Mouse (Mus musculus): ENCODE results near the gene Coro1b. TPM values are rescaled to one million over a fixed set of nuclear protein-coding genes. Genes with fewer than 3 reads are reported as not detected.

Gene Coro1b
- polyA plus RNA-seq, 1 experiment from 2014 or later = 218 TPM

DNA sequence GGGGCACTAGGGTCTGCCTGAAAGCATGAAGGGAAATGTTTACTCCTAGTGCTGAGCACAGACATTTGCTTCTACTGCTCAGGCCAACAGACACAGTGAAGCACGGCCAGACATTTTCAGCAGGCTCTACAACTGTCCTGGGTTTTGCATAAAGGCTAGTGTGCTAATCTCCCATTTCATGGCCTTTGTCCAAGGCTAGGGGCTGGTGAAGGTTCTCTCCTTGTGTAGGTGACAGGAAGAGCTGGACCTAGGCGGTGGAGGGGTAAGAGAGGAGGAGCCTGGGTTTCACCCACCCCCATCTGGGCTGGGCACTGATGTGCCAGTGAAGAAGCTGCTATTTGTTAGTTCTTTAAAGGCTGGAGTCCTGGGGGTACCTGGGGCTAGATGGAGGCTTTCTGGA, 16.3 kb downstream of the Coro1b start:
- 84% methylated on average over 2 of the region's 2 CpGs for WGBS
- Histone ChIP-seq H3K9ac (replicated peaks; ENCODE audit: low read length) (no peak overlapping the region), H3K4me2 (replicated peaks; ENCODE audit: low read depth, low read length) (no peak overlapping the region), H3K4me1 (ENCODE audit: insufficient read depth, low read length) (peaks cover 11% of the 10 kb centered on the region), H3K9me3 (ENCODE audit: low read length) (no peaks in the 10 kb centered on the region), H3K27ac (ENCODE audit: low read length) (no peak overlapping the region; the same call in 1 of the 2 replicates), H3K36me3 (ENCODE audit: insufficient read depth, low read length) (peaks cover 10% of the 10 kb centered on the region), H3K4me3 (ENCODE audit: low read length) (no peak overlapping the region), H3K27me3 (ENCODE audit: insufficient read depth, low read length) (no peaks in the 10 kb centered on the region)
- no peak for ATAC-seq (ENCODE audit: low FRiP score, low TSS enrichment)

DNA sequence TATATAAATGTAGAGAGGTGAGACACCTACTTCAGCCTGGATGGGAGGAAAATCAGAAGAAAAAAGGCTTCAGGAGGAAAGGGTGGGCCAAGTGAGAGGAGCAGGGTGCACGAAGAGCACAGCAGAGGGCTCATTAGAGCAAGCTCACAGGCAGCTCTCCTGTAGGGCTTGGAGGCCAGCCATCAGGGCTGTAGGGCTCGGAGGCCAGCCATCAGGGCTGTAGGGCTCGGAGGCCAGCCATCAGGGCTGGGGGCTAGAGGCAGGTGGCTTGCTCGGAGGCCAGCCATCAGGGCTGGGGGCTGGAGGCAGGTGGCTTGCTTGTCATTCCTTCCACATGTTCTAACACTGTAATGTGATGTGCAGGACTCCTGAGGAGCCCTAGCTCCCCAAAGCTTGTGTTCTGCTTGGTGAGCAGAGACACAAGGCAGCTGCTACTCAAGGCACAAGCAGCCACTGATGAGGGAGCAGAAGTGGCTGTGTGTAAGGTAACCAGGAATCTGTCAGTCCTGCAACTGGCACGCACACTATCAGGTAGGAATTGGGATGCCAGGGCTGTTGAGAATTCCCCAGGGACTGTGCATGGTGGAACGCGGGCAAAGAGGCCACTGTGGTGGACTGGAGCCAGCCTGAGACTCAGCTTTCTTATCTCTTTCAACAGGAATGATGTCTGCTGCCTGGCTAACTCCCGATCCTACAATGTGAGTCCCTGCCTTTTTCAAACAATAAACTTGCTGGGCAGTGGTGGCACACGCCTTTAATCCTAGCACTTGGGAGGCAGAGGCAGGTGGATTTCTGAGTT, 18.5 kb downstream of the Coro1b start:
- WGBS = 78% methylated on average over 9 of the region's 9 CpGs
- Histone ChIP-seq H3K4me1 (ENCODE audit: insufficient read depth, low read length) (peaks cover 27% of the 10 kb centered on the region), H3K9me3 (ENCODE audit: low read length) (no peaks in the 10 kb centered on the region), H3K4me3 (ENCODE audit: low read length) (no peak overlapping the region), H3K27ac (ENCODE audit: low read length) (no peak overlapping the region), H3K27me3 (ENCODE audit: insufficient read depth, low read length) (no peaks in the 10 kb centered on the region), H3K9ac (replicated peaks; ENCODE audit: low read length) (no peak overlapping the region), H3K4me2 (replicated peaks; ENCODE audit: low read depth, low read length) (no peak overlapping the region), H3K36me3 (ENCODE audit: insufficient read depth, low read length) (no peaks in the 10 kb centered on the region)
- ATAC-seq (ENCODE audit: low FRiP score, low TSS enrichment) = no peak

DNA sequence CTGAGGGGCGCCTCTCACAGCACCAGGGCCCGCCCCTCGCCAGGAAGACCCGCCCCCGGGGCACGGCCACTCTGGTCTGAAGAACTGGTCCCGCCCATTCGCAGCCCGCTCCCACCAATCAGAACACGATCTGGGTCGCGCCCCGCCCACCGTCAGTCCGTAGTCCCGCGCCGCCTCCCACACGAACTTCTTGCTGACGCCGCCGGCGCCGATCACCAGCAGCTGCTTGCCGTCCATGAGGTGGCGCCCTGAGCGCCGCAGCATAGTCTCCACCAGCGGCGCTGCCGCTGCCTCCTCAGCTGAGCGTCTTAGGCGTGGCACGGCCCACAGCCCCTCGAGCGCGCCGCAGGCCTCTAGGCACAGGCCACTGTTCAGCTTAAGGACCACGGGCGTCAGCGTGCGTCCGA, 21.0 kb downstream of the Coro1b start:
- peak overlapping the region; percentile 88 for H3K9ac ChIP-seq (replicated peaks; ENCODE audit: low read length)
- no peaks in the 10 kb centered on the region for H3K36me3 ChIP-seq (ENCODE audit: insufficient read depth, low read length)
- H3K4me1 ChIP-seq (ENCODE audit: insufficient read depth, low read length) = peaks cover 29% of the 10 kb centered on the region
- peak; percentile 96 for ATAC-seq (ENCODE audit: low FRiP score, low TSS enrichment)
- peak overlapping the region; percentile 50 for H3K4me3 ChIP-seq (ENCODE audit: low read length)
- peak overlapping the region; percentile 85 for H3K4me2 ChIP-seq (replicated peaks; ENCODE audit: low read depth, low read length)
- under 1% methylated on average over 43 of the region's 43 CpGs for WGBS
- H3K27ac ChIP-seq (ENCODE audit: low read length) = peak overlapping the region; percentile 74
- H3K27me3 ChIP-seq (ENCODE audit: insufficient read depth, low read length) = no peaks in the 10 kb centered on the region
- H3K9me3 ChIP-seq (ENCODE audit: low read length) = no peaks in the 10 kb centered on the region

DNA sequence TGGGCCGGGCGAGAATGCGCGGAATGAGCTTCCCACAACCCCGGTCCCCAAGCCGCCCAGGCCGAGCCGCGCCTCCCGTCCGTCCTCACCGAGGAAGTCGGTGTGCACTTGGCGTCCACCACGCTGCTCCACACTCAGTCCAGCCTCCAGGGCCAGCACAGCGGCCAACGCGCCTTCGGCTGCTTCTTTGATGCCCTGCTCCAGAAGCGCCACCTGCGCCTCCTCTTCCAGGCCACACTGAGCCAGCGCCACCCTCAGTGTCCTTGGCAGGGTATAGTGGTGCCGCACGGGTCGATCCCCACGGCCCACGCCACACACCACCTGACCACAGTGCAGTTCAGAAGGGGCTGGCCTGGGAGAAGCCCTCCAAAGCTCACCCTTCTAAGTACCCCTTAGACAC, 21.4 kb downstream of the Coro1b start:
- Histone ChIP-seq H3K36me3 (ENCODE audit: insufficient read depth, low read length) (no peaks in the 10 kb centered on the region), H3K4me1 (ENCODE audit: insufficient read depth, low read length) (peaks cover 29% of the 10 kb centered on the region), H3K4me3 (ENCODE audit: low read length) (peak overlapping the region; percentile 50), H3K9me3 (ENCODE audit: low read length) (no peaks in the 10 kb centered on the region), H3K27me3 (ENCODE audit: insufficient read depth, low read length) (no peaks in the 10 kb centered on the region), H3K9ac (replicated peaks; ENCODE audit: low read length) (peak overlapping the region; percentile 88), H3K27ac (ENCODE audit: low read length) (peak overlapping the region; percentile 74), H3K4me2 (replicated peaks; ENCODE audit: low read depth, low read length) (peak overlapping the region; percentile 85)
- 3% methylated on average over 27 of the region's 27 CpGs for WGBS
- peak; percentile 58 for ATAC-seq (ENCODE audit: low FRiP score, low TSS enrichment)

DNA sequence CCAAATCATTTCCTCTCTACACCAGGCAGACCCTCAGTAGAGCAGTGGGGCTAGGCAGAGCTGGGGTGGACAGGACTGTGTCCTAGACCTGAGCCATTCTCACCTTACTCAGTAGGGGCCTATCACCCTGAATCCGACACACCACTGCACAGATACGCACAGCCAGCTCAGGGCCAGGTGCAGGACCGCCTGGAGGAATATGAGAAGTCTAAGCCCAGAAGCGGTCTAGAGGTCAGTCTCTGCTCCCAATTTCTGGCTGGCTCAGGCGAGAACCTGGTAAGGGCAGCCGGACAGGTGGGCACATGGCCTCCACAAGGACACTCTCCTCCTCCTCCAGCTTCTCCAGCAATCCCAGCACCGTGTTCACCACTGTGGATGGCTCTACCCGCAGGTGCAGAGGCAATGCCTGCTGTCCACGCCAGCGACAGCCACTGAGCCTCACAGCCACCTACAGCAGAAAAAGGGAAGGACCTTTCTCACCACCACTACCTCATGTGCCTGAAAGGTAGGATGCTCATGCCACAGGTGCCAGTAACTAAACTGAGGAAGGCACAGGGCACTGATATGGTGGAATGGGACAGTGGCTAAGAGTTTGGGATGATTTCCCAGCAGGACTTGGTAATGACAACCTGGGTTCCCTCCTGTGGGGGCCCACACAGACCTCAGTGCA, 22.4 kb downstream of the Coro1b start:
- WGBS = 79% methylated on average over 10 of the region's 10 CpGs
- no peak overlapping the region for H3K27ac ChIP-seq (ENCODE audit: low read length)
- H3K4me2 ChIP-seq (replicated peaks; ENCODE audit: low read depth, low read length) = no peak overlapping the region
- H3K9ac ChIP-seq (replicated peaks; ENCODE audit: low read length) = peak overlapping the region; percentile 88; the same call in 1 of the 2 replicates
- H3K4me1 ChIP-seq (ENCODE audit: insufficient read depth, low read length) = peaks cover 38% of the 10 kb centered on the region
- H3K4me3 ChIP-seq (ENCODE audit: low read length) = no peak overlapping the region
- no peaks in the 10 kb centered on the region for H3K36me3 ChIP-seq (ENCODE audit: insufficient read depth, low read length)
- H3K27me3 ChIP-seq (ENCODE audit: insufficient read depth, low read length) = no peaks in the 10 kb centered on the region
- H3K9me3 ChIP-seq (ENCODE audit: low read length) = no peaks in the 10 kb centered on the region
- ATAC-seq (ENCODE audit: low FRiP score, low TSS enrichment) = no peak

DNA sequence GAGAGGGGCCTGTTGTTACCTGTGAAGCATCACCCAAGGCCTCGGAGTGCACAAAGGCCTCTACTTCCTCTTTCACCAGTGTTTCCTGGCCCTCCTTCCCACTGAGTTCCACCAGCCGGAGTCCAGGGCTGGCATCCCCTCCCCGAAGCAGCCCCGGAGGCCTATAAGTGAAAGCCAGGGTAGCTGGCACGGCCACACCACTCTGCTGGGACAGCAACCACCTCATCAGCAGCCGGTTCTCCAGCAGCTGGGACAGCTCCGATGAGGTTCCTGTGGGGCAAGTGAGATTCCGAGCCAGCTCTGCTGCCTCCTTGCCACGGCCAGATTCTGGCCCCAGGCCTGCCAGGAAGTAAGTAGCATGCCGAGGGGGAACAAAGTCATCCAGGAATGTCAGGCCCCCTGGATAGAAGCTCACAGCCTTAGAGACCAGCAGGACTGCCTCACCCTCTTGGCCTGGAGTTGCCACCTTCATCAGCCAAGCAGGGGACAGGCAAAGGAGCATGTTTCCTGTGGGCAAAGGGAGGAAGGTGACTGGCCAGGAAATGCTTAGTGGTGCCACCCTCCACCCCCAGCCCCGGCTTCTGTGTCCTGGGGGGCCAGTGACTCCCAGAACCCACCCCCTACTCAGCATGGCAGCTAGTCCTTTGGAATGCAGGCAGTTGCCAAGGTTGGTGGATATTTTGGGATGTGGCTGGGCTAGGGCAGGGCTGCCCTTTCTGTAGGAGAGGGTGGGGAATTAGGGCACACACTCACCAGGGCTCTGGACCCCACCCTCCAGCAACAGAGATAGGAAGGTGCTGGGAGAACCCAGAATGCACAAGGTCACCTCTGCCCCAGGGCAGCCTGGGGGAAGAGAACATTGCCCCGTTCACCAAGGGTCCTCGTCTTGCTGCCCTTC, 23.2 kb downstream of the Coro1b start:
- ATAC-seq (ENCODE audit: low FRiP score, low TSS enrichment) = no peak
- H3K9me3 ChIP-seq (ENCODE audit: low read length) = no peaks in the 10 kb centered on the region
- no peak overlapping the region for H3K27ac ChIP-seq (ENCODE audit: low read length)
- no peaks in the 10 kb centered on the region for H3K36me3 ChIP-seq (ENCODE audit: insufficient read depth, low read length)
- no peaks in the 10 kb centered on the region for H3K27me3 ChIP-seq (ENCODE audit: insufficient read depth, low read length)
- H3K9ac ChIP-seq (replicated peaks; ENCODE audit: low read length) = peak overlapping the region; percentile 29; the same call in 1 of the 2 replicates
- no peak overlapping the region for H3K4me3 ChIP-seq (ENCODE audit: low read length)
- WGBS = 59% methylated on average over 13 of the region's 13 CpGs
- H3K4me2 ChIP-seq (replicated peaks; ENCODE audit: low read depth, low read length) = no peak overlapping the region
- H3K4me1 ChIP-seq (ENCODE audit: insufficient read depth, low read length) = peaks cover 40% of the 10 kb centered on the region

DNA sequence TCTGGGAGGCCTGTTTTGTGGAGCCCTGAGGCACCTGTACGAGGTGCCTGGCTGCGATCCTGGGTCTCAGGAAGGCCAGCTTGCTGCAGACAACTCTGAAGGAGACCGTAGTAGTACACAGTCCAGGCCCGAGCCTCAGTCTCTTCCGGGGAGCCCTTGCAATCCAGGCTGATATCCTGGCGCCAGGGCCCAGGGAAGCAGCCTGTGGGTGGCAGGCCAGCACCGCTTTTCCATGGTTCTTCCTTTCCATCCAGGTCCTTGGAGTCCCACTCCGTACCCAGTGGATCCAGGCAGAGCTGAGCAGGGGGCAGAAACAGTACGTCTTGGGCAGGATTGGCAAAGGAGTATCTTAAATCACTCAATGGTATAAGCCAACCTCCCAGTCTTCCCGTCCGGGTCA, 24.5 kb downstream of the Coro1b start:
- Histone ChIP-seq H3K27me3 (ENCODE audit: insufficient read depth, low read length) (no peaks in the 10 kb centered on the region), H3K4me1 (ENCODE audit: insufficient read depth, low read length) (peaks cover 40% of the 10 kb centered on the region), H3K9ac (replicated peaks; ENCODE audit: low read length) (peak overlapping the region; percentile 32; the same call in 1 of the 2 replicates), H3K9me3 (ENCODE audit: low read length) (no peaks in the 10 kb centered on the region), H3K4me2 (replicated peaks; ENCODE audit: low read depth, low read length) (no peak overlapping the region), H3K4me3 (ENCODE audit: low read length) (no peak overlapping the region), H3K27ac (ENCODE audit: low read length) (no peak overlapping the region), H3K36me3 (ENCODE audit: insufficient read depth, low read length) (no peaks in the 10 kb centered on the region)
- no peak for ATAC-seq (ENCODE audit: low FRiP score, low TSS enrichment)
- 57% methylated on average over 11 of the region's 11 CpGs for WGBS

DNA sequence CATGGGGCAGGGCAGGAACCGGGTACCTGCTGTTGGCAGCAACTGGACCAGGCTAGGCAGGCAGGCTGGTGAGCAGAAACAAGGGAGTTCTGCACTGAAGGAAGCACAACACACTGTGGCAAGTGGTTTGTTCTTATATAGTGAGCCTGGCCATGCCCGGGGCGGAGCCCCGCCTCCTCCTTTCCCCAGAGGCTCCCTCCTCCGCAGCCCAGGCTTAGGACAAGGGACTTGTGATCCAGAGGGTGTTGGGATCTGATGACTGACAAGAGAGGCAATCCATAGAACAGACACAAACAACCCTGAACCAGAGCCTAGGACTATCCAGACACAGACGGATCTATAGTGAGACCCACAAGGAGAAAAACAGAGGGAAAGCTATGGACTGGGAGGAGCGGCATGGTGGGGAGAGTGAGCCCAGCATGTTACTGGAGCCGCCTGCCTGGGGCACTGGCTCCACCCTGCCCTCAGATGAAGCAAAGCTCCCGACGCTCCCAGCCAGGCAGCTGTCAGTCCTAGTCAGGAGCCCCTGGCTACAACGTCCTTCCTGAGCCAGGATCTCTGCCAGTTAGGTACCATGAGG, 27.0 kb downstream of the Coro1b start, which contains the start of gene Carns1:
Gene Carns1 (minus strand): TSS at position 112 of the 580 bp plus-strand sequence.
- peak; percentile 66; the same call in 1 of the 2 replicates for ATAC-seq (ENCODE audit: low FRiP score, low TSS enrichment)
- H3K4me1 ChIP-seq (ENCODE audit: insufficient read depth, low read length) = peaks cover 31% of the 10 kb centered on the region
- no peak within 1 kb of the TSS for H3K27ac ChIP-seq (ENCODE audit: low read length)
- peak within 1 kb of the TSS; percentile 53 for H3K4me2 ChIP-seq (replicated peaks; ENCODE audit: low read depth, low read length)
- no peaks in the 10 kb centered on the region for H3K36me3 ChIP-seq (ENCODE audit: insufficient read depth, low read length)
- peak within 1 kb of the TSS; percentile 49 for H3K9ac ChIP-seq (replicated peaks; ENCODE audit: low read length)
- WGBS = 2% methylated on average over 11 of the region's 11 CpGs
- H3K27me3 ChIP-seq (ENCODE audit: insufficient read depth, low read length) = no peaks in the 10 kb centered on the region
- peak within 1 kb of the TSS; percentile 22 for H3K4me3 ChIP-seq (ENCODE audit: low read length)
- H3K9me3 ChIP-seq (ENCODE audit: low read length) = no peaks in the 10 kb centered on the region

DNA sequence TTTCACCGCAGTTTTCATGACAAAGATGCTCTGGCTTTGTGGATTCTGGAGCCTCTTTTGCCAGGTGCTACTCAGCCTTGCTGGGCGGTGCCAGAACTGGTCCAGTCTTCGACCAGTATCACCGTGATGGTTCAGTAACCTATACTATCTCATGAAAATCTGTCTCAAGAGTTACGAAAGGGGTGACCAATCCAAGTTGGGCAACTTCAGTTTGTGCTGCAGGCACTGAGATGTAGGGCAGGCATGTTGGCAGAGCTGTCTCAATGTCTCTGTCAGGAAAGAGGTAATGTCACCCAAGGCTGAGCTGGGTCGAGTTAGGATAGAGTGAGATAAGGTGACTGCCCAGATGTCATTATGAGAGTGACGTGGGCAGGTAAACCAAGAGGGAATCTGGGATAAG, 32.0 kb downstream of the Coro1b start:
- 87% methylated on average over 7 of the region's 7 CpGs for WGBS
- no peaks in the 10 kb centered on the region for H3K27me3 ChIP-seq (ENCODE audit: insufficient read depth, low read length)
- no peak overlapping the region for H3K4me3 ChIP-seq (ENCODE audit: low read length)
- H3K9me3 ChIP-seq (ENCODE audit: low read length) = no peaks in the 10 kb centered on the region
- peaks cover 25% of the 10 kb centered on the region for H3K4me1 ChIP-seq (ENCODE audit: insufficient read depth, low read length)
- no peak overlapping the region for H3K4me2 ChIP-seq (replicated peaks; ENCODE audit: low read depth, low read length)
- H3K9ac ChIP-seq (replicated peaks; ENCODE audit: low read length) = no peak overlapping the region
- H3K36me3 ChIP-seq (ENCODE audit: insufficient read depth, low read length) = no peaks in the 10 kb centered on the region
- no peak for ATAC-seq (ENCODE audit: low FRiP score, low TSS enrichment)
- no peak overlapping the region for H3K27ac ChIP-seq (ENCODE audit: low read length)

All from kidney, embryonic 16.5 days (tissue).